Mouse (Mus musculus): ENCODE measurements around the gene Cys1. TPM values are rescaled to one million over a fixed set of nuclear protein-coding genes. Genes with fewer than 3 reads are reported as not detected.
"Not testable (repeated sequence)": the region's sequence is repeated elsewhere in the genome, so short reads cannot be mapped to it uniquely, and the experiment has no call there.

Cys1 gene
- polyA plus RNA-seq, 1 experiment from 2014 or later: 2.6 TPM

GRCm38 (mm10) chr12:24705502-24706263 lies 24.1 kb upstream of the Cys1 start:
- no peak overlapping the region for H3K4me2 ChIP-seq (replicated peaks; ENCODE audit: low read depth, low read length)
- ATAC-seq (ENCODE audit: insufficient number of reproducible peaks, insufficient read depth, low FRiP score, low read depth): no peak

GRCm38 (mm10) chr12:24703013-24703412 lies 21.4 kb upstream of the Cys1 start:
- no peak overlapping the region for H3K4me3 ChIP-seq (ENCODE audit: low read depth, low read length)
- no peaks in the 10 kb centered on the region for H3K36me3 ChIP-seq (ENCODE audit: control insufficient read depth, insufficient read depth, low read length)
- H3K9me3 ChIP-seq (ENCODE audit: control insufficient read depth, low read depth, low read length): no peaks in the 10 kb centered on the region
- H3K4me2 ChIP-seq (replicated peaks; ENCODE audit: low read depth, low read length): no peak overlapping the region
- WGBS: 74% methylated on average over 3 of the region's 3 CpGs
- H3K27me3 ChIP-seq (ENCODE audit: control insufficient read depth, insufficient read depth, low read length): no peaks in the 10 kb centered on the region
- no peak for ATAC-seq (ENCODE audit: insufficient number of reproducible peaks, insufficient read depth, low FRiP score, low read depth)
- no peak overlapping the region for H3K27ac ChIP-seq (ENCODE audit: low read length)
- H3K9ac ChIP-seq (replicated peaks; ENCODE audit: low read depth, low read length): no peak overlapping the region
- H3K4me1 ChIP-seq (ENCODE audit: control insufficient read depth, insufficient read depth, low read length): peaks cover 9% of the 10 kb centered on the region; the same call in 1 of the 2 replicates

More at GRCm38 (mm10) chr12:24705502-24706263, 24.1 kb upstream of the Cys1 start:
- H3K36me3 ChIP-seq (ENCODE audit: control insufficient read depth, insufficient read depth, low read length): no peaks in the 10 kb centered on the region
- H3K27me3 ChIP-seq (ENCODE audit: control insufficient read depth, insufficient read depth, low read length): no peaks in the 10 kb centered on the region
- H3K4me3 ChIP-seq (ENCODE audit: low read depth, low read length): no peak overlapping the region
- H3K27ac ChIP-seq (ENCODE audit: low read length): no peak overlapping the region
- no peaks in the 10 kb centered on the region for H3K9me3 ChIP-seq (ENCODE audit: control insufficient read depth, low read depth, low read length)
- WGBS: 79% methylated on average over 15 of the region's 15 CpGs
- no peak overlapping the region for H3K9ac ChIP-seq (replicated peaks; ENCODE audit: low read depth, low read length)
- peaks cover 19% of the 10 kb centered on the region; the same call in 1 of the 2 replicates for H3K4me1 ChIP-seq (ENCODE audit: control insufficient read depth, insufficient read depth, low read length)

- not testable (repeated sequence) for H3K9me3 ChIP-seq (ENCODE audit: control insufficient read depth, low read depth, low read length); H3K4me3 ChIP-seq (ENCODE audit: low read depth, low read length); H3K9ac ChIP-seq (replicated peaks; ENCODE audit: low read depth, low read length); H3K27ac ChIP-seq (ENCODE audit: low read length); H3K4me1 ChIP-seq (ENCODE audit: control insufficient read depth, insufficient read depth, low read length); H3K36me3 ChIP-seq (ENCODE audit: control insufficient read depth, insufficient read depth, low read length); ATAC-seq (ENCODE audit: insufficient number of reproducible peaks, insufficient read depth, low FRiP score, low read depth); H3K27me3 ChIP-seq (ENCODE audit: control insufficient read depth, insufficient read depth, low read length); H3K4me2 ChIP-seq (replicated peaks; ENCODE audit: low read depth, low read length)
- WGBS: 92% methylated on average over 9 of the region's 9 CpGs
These were observed 20.0 kb upstream of the Cys1 start for GRCm38 (mm10) chr12:24701621-24702020.

- Histone ChIP-seq H3K27ac (ENCODE audit: low read length) (no peak overlapping the region), H3K9ac (replicated peaks; ENCODE audit: low read depth, low read length) (no peak overlapping the region), H3K4me3 (ENCODE audit: low read depth, low read length) (no peak overlapping the region), H3K9me3 (ENCODE audit: control insufficient read depth, low read depth, low read length) (no peaks in the 10 kb centered on the region), H3K4me1 (ENCODE audit: control insufficient read depth, insufficient read depth, low read length) (no peaks in the 10 kb centered on the region), H3K27me3 (ENCODE audit: control insufficient read depth, insufficient read depth, low read length) (no peaks in the 10 kb centered on the region), H3K36me3 (ENCODE audit: control insufficient read depth, insufficient read depth, low read length) (no peaks in the 10 kb centered on the region), H3K4me2 (replicated peaks; ENCODE audit: low read depth, low read length) (no peak overlapping the region)
- WGBS: 36% methylated on average over 10 of the region's 10 CpGs
- ATAC-seq (ENCODE audit: insufficient number of reproducible peaks, insufficient read depth, low FRiP score, low read depth): peak; percentile 62; the same call in 1 of the 2 replicates
These were observed 18.0 kb upstream of the Cys1 start for GRCm38 (mm10) chr12:24699578-24699977.

GRCm38 (mm10) chr12:24698514-24698913 lies 16.9 kb upstream of the Cys1 start:
- no peak for ATAC-seq (ENCODE audit: insufficient number of reproducible peaks, insufficient read depth, low FRiP score, low read depth)
- no peak overlapping the region for H3K4me3 ChIP-seq (ENCODE audit: low read depth, low read length)
- 82% methylated on average over 3 of the region's 3 CpGs for WGBS
- H3K4me1 ChIP-seq (ENCODE audit: control insufficient read depth, insufficient read depth, low read length): no peaks in the 10 kb centered on the region
- no peak overlapping the region for H3K4me2 ChIP-seq (replicated peaks; ENCODE audit: low read depth, low read length)
- H3K36me3 ChIP-seq (ENCODE audit: control insufficient read depth, insufficient read depth, low read length): no peaks in the 10 kb centered on the region
- no peak overlapping the region for H3K9ac ChIP-seq (replicated peaks; ENCODE audit: low read depth, low read length)
- no peak overlapping the region for H3K27ac ChIP-seq (ENCODE audit: low read length)
- no peaks in the 10 kb centered on the region for H3K9me3 ChIP-seq (ENCODE audit: control insufficient read depth, low read depth, low read length)
- no peaks in the 10 kb centered on the region for H3K27me3 ChIP-seq (ENCODE audit: control insufficient read depth, insufficient read depth, low read length)

- Histone ChIP-seq H3K4me2 (replicated peaks; ENCODE audit: low read depth, low read length) (no peak overlapping the region), H3K4me3 (ENCODE audit: low read depth, low read length) (no peak overlapping the region), H3K4me1 (ENCODE audit: control insufficient read depth, insufficient read depth, low read length) (no peaks in the 10 kb centered on the region), H3K9me3 (ENCODE audit: control insufficient read depth, low read depth, low read length) (no peaks in the 10 kb centered on the region), H3K27ac (ENCODE audit: low read length) (no peak overlapping the region), H3K36me3 (ENCODE audit: control insufficient read depth, insufficient read depth, low read length) (no peaks in the 10 kb centered on the region), H3K9ac (replicated peaks; ENCODE audit: low read depth, low read length) (no peak overlapping the region), H3K27me3 (ENCODE audit: control insufficient read depth, insufficient read depth, low read length) (no peaks in the 10 kb centered on the region)
- ATAC-seq (ENCODE audit: insufficient number of reproducible peaks, insufficient read depth, low FRiP score, low read depth): peak; percentile 18; the same call in 1 of the 2 replicates
- WGBS: 59% methylated on average over 8 of the region's 8 CpGs
These were observed 16.0 kb upstream of the Cys1 start for GRCm38 (mm10) chr12:24697484-24698204.

GRCm38 (mm10) chr12:24696500-24697483 lies 15.2 kb upstream of the Cys1 start:
- Histone ChIP-seq H3K4me3 (ENCODE audit: low read depth, low read length) (no peak overlapping the region), H3K4me1 (ENCODE audit: control insufficient read depth, insufficient read depth, low read length) (no peaks in the 10 kb centered on the region), H3K9ac (replicated peaks; ENCODE audit: low read depth, low read length) (no peak overlapping the region), H3K27me3 (ENCODE audit: control insufficient read depth, insufficient read depth, low read length) (no peaks in the 10 kb centered on the region), H3K4me2 (replicated peaks; ENCODE audit: low read depth, low read length) (no peak overlapping the region), H3K9me3 (ENCODE audit: control insufficient read depth, low read depth, low read length) (no peaks in the 10 kb centered on the region), H3K36me3 (ENCODE audit: control insufficient read depth, insufficient read depth, low read length) (no peaks in the 10 kb centered on the region), H3K27ac (ENCODE audit: low read length) (no peak overlapping the region)
- ATAC-seq (ENCODE audit: insufficient number of reproducible peaks, insufficient read depth, low FRiP score, low read depth): peak; percentile 88
- 36% methylated on average over 16 of the region's 16 CpGs for WGBS

- Histone ChIP-seq H3K9ac (replicated peaks; ENCODE audit: low read depth, low read length) (no peak overlapping the region), H3K4me3 (ENCODE audit: low read depth, low read length) (no peak overlapping the region), H3K9me3 (ENCODE audit: control insufficient read depth, low read depth, low read length) (no peaks in the 10 kb centered on the region), H3K4me1 (ENCODE audit: control insufficient read depth, insufficient read depth, low read length) (no peaks in the 10 kb centered on the region), H3K4me2 (replicated peaks; ENCODE audit: low read depth, low read length) (no peak overlapping the region), H3K36me3 (ENCODE audit: control insufficient read depth, insufficient read depth, low read length) (no peaks in the 10 kb centered on the region), H3K27me3 (ENCODE audit: control insufficient read depth, insufficient read depth, low read length) (no peaks in the 10 kb centered on the region), H3K27ac (ENCODE audit: low read length) (no peak overlapping the region)
- no peak for ATAC-seq (ENCODE audit: insufficient number of reproducible peaks, insufficient read depth, low FRiP score, low read depth)
- WGBS: 76% methylated on average over 3 of the region's 3 CpGs
These were observed 8.7 kb upstream of the Cys1 start for GRCm38 (mm10) chr12:24690351-24690750.
